Mouse (Mus musculus): ENCODE data around the gene Mycl.

DNA sequence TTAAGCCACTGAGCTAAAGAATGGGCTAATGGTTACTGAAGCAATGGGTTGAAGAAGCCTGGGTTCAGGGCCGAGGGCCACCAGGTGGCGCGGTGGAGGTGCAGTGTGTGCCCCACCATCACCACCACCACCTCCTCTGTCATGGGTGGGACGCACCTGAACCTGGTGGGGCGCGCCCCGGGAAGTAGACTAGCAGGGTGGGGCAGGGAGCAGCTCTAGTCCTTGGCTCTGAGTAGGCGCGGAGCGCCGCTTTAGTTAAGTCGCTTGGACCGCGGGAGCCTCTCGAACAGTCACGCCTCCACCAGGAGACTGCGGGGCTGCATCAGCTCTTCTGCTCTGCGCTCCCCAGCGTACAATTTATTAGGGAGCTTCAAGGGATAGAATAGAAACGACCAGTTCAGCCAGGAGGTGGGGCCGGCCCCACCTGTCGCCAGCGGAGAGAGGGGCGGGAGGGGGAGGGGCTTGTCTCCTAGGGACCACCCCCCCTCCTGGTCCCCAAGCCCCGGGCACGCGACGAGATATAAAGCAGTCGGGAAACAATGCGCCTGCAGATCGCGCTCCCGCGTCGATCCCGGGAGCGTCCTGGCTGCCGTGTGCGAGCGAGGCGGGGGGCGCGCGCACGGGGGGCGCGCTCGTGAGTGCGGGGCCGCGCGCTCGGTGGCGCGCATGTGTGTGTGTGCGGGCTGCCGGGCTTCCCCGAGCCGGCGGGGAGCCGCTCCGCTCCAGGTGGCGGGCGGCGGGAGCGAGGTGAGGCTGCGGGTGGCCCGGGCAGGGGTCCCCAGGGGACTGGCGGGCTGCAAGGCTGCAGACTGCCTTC is at the start of gene Mycl:
- TF ChIP-seq TAL1 (IDR thresholded peaks at IDR 0.05; ENCODE audit: low read length): no peak
- no peak for TF ChIP-seq GATA1 (IDR thresholded peaks at IDR 0.05; ENCODE audit: low read length)
